Mouse (Mus musculus) Muller cell, postnatal 12 days (primary cell): ENCODE measurements at regions not wholly inside any gene's neighbourhood (a gene's known extent, or its start where the extent isn't known, plus 50 kb on each side); places are given as distances from the start of the nearest gene placed in this dataset.

Experiments
- DNase-seq: peaks from one replicate; pipeline ENCODE4 v3.0.0-alpha.2; 2015; ENCODE audit errors: inconsistent ontology term

GRCm38 (mm10) chr8:73645582-73645981, 292.2 kb upstream of the Large1 start:
- DNase-seq: no peak

- DNase-seq: no peak
These were observed 273.5 kb upstream of the Large1 start for GRCm38 (mm10) chr8:73626798-73627197.

GRCm38 (mm10) chr8:73618946-73619345, 265.6 kb upstream of the Large1 start:
- DNase-seq: no peak

- no peak for DNase-seq
These were observed 261.3 kb upstream of the Large1 start for GRCm38 (mm10) chr8:73614631-73615030.

GRCm38 (mm10) chr8:73614106-73614505, 260.8 kb upstream of the Large1 start:
- DNase-seq: no peak

- DNase-seq: no peak
These were observed 258.2 kb upstream of the Large1 start for GRCm38 (mm10) chr8:73611583-73611982.

- DNase-seq: peak; percentile 23
These were observed 217.3 kb upstream of the Large1 start for GRCm38 (mm10) chr8:73570599-73570998.

- DNase-seq: no peak
These were observed 216.6 kb upstream of the Large1 start for GRCm38 (mm10) chr8:73569963-73570362.
